Mouse (Mus musculus): Measurements from ENCODE around the gene Itpka. TPM values are rescaled to one million over a fixed set of nuclear protein-coding genes. Genes with fewer than 3 reads are reported as not detected.
"Not testable (repeated sequence)": the region's sequence is repeated elsewhere in the genome, so short reads cannot be mapped to it uniquely, and the experiment has no call there.

Gene Itpka
- polyA plus RNA-seq, 2 experiments, result 0.52 to 0.54 TPM

DNA sequence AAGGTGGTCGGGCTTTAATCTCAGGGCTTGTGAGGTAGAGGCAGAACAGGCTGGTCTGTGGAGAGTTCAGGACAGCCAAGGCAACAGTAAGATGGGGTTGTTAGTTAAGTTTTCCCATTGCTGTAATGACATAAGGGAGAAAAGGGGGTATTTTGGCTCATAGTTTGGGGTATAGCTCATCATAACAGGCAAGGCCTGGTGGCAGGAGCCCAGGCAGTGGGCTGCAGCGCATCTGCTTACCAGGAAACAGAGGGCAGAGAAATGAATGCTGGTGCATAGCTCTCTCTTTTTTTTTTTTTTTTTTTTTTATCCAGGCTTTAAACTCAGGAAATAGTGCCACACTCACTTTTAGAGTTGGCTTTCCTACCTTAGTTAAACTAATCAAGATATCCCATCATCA, 39.0 kb upstream of the Itpka start:
- TF ChIP-seq POLR2A (IDR thresholded peaks at IDR 0.05; ENCODE audit: borderline replicate concordance, extremely low read depth, insufficient read depth, insufficient read length), result no peak
- ATAC-seq (ENCODE audit: low FRiP score, low read depth) (no peak), DNase-seq (ENCODE audit: low spot score) (no peak)
- no peak overlapping the region for H3K4me3 ChIP-seq (replicated peaks; ENCODE audit: low read length)
- H3K9me3 ChIP-seq (ENCODE audit: control insufficient read depth, low read length), result no peaks in the 10 kb centered on the region
- H3K4me1 ChIP-seq (ENCODE audit: control insufficient read depth, insufficient read depth, low read length), result no peaks in the 10 kb centered on the region
- H3K4me2 ChIP-seq (replicated peaks; ENCODE audit: low read depth, low read length, severe bottlenecking), result no peak overlapping the region
- H3K36me3 ChIP-seq (ENCODE audit: control insufficient read depth, insufficient read depth, low read length), result peaks cover 45% of the 10 kb centered on the region
- H3K9ac ChIP-seq (ENCODE audit: low read depth, low read length, severe bottlenecking), result no peak overlapping the region
- no peak overlapping the region for H3K27ac ChIP-seq (replicated peaks; ENCODE audit: low read depth, low read length)
- no peaks in the 10 kb centered on the region for H3K27me3 ChIP-seq (ENCODE audit: control insufficient read depth, insufficient read depth, low read length)
- WGBS, result 92% methylated on average over 2 of the region's 2 CpGs

GRCm38 (mm10) chr2:119707676-119708075, 34.5 kb upstream of the Itpka start:
- Histone ChIP-seq H3K9me3 (ENCODE audit: control insufficient read depth, low read length) (no peaks in the 10 kb centered on the region), H3K27ac (replicated peaks; ENCODE audit: low read depth, low read length) (no peak overlapping the region), H3K36me3 (ENCODE audit: control insufficient read depth, insufficient read depth, low read length) (peaks cover 71% of the 10 kb centered on the region), H3K4me2 (replicated peaks; ENCODE audit: low read depth, low read length, severe bottlenecking) (no peak overlapping the region), H3K9ac (ENCODE audit: low read depth, low read length, severe bottlenecking) (no peak overlapping the region), H3K4me3 (replicated peaks; ENCODE audit: low read length) (no peak overlapping the region), H3K27me3 (ENCODE audit: control insufficient read depth, insufficient read depth, low read length) (no peaks in the 10 kb centered on the region), H3K4me1 (ENCODE audit: control insufficient read depth, insufficient read depth, low read length) (no peaks in the 10 kb centered on the region)
- TF ChIP-seq POLR2A (IDR thresholded peaks at IDR 0.05; ENCODE audit: borderline replicate concordance, extremely low read depth, insufficient read depth, insufficient read length), result no peak
- DNase-seq (ENCODE audit: low spot score) (no peak), ATAC-seq (ENCODE audit: low FRiP score, low read depth) (no peak)
- 89% methylated on average over 3 of the region's 3 CpGs for whole genome bisulfite sequencing

- DNase-seq (ENCODE audit: low spot score), result no peak
- TF ChIP-seq POLR2A (IDR thresholded peaks at IDR 0.05; ENCODE audit: borderline replicate concordance, extremely low read depth, insufficient read depth, insufficient read length), result no peak
- WGBS, result 82% methylated on average over 3 of the region's 3 CpGs
- H3K27me3 ChIP-seq (ENCODE audit: control insufficient read depth, insufficient read depth, low read length), result no peaks in the 10 kb centered on the region
- peaks cover 82% of the 10 kb centered on the region for H3K36me3 ChIP-seq (ENCODE audit: control insufficient read depth, insufficient read depth, low read length)
- H3K27ac ChIP-seq (replicated peaks; ENCODE audit: low read depth, low read length), result no peak overlapping the region
- no peak for ATAC-seq (ENCODE audit: low FRiP score, low read depth)
- H3K9me3 ChIP-seq (ENCODE audit: control insufficient read depth, low read length), result no peaks in the 10 kb centered on the region
- no peak overlapping the region for H3K4me2 ChIP-seq (replicated peaks; ENCODE audit: low read depth, low read length, severe bottlenecking)
- H3K4me1 ChIP-seq (ENCODE audit: control insufficient read depth, insufficient read depth, low read length), result no peaks in the 10 kb centered on the region
- no peak overlapping the region for H3K9ac ChIP-seq (ENCODE audit: low read depth, low read length, severe bottlenecking)
- H3K4me3 ChIP-seq (replicated peaks; ENCODE audit: low read length), result no peak overlapping the region
These were observed 32.1 kb upstream of the Itpka start for GRCm38 (mm10) chr2:119710011-119710410.

DNA sequence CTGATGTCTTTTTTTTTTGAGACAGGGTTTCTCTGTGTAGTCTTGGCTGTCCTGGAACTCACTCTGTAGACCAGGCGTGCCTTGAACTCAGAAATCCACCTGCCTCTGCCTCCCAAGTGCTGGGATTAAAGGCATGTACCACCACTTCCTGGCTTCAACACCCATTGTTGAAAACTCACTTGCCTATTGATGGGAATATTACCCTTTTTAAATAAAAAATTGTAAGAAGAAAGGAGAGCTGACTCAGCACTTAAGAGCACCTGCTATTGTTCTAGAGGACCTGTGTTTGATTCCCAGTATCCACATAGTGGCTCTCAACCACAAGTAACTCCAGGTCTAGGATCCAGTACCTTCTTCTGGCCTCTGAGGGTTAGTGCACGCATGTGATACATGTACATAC, 26.3 kb upstream of the Itpka start:
- H3K27me3 ChIP-seq (ENCODE audit: control insufficient read depth, insufficient read depth, low read length); H3K9ac ChIP-seq (ENCODE audit: low read depth, low read length, severe bottlenecking); H3K27ac ChIP-seq (replicated peaks; ENCODE audit: low read depth, low read length); H3K4me2 ChIP-seq (replicated peaks; ENCODE audit: low read depth, low read length, severe bottlenecking); H3K4me1 ChIP-seq (ENCODE audit: control insufficient read depth, insufficient read depth, low read length); H3K4me3 ChIP-seq (replicated peaks; ENCODE audit: low read length); H3K9me3 ChIP-seq (ENCODE audit: control insufficient read depth, low read length); ATAC-seq (ENCODE audit: low FRiP score, low read depth); DNase-seq (ENCODE audit: low spot score): not testable (repeated sequence)
- peaks cover 84% of the 10 kb centered on the region for H3K36me3 ChIP-seq (ENCODE audit: control insufficient read depth, insufficient read depth, low read length)
- WGBS, result 91% methylated on average over 2 of the region's 2 CpGs

GRCm38 (mm10) chr2:119721070-119721469, 21.1 kb upstream of the Itpka start:
- Histone ChIP-seq H3K9me3 (ENCODE audit: control insufficient read depth, low read length) (no peaks in the 10 kb centered on the region), H3K9ac (ENCODE audit: low read depth, low read length, severe bottlenecking) (no peak overlapping the region), H3K27ac (replicated peaks; ENCODE audit: low read depth, low read length) (no peak overlapping the region), H3K36me3 (ENCODE audit: control insufficient read depth, insufficient read depth, low read length) (peaks cover 88% of the 10 kb centered on the region), H3K4me3 (replicated peaks; ENCODE audit: low read length) (no peak overlapping the region), H3K4me2 (replicated peaks; ENCODE audit: low read depth, low read length, severe bottlenecking) (no peak overlapping the region), H3K27me3 (ENCODE audit: control insufficient read depth, insufficient read depth, low read length) (no peaks in the 10 kb centered on the region), H3K4me1 (ENCODE audit: control insufficient read depth, insufficient read depth, low read length) (no peaks in the 10 kb centered on the region)
- no peak for TF ChIP-seq POLR2A (IDR thresholded peaks at IDR 0.05; ENCODE audit: borderline replicate concordance, extremely low read depth, insufficient read depth, insufficient read length)
- no peak for ATAC-seq (ENCODE audit: low FRiP score, low read depth)
- DNase-seq (ENCODE audit: low spot score), result no peak
- 97% methylated on average over 8 of the region's 8 CpGs for WGBS

GRCm38 (mm10) chr2:119727762-119728416, 14.2 kb upstream of the Itpka start:
- WGBS, result 89% methylated on average over 3 of the region's 3 CpGs
- no peak for TF ChIP-seq POLR2A (IDR thresholded peaks at IDR 0.05; ENCODE audit: borderline replicate concordance, extremely low read depth, insufficient read depth, insufficient read length)
- Histone ChIP-seq H3K27ac (replicated peaks; ENCODE audit: low read depth, low read length) (no peak overlapping the region), H3K4me2 (replicated peaks; ENCODE audit: low read depth, low read length, severe bottlenecking) (no peak overlapping the region), H3K36me3 (ENCODE audit: control insufficient read depth, insufficient read depth, low read length) (peaks cover 94% of the 10 kb centered on the region), H3K4me1 (ENCODE audit: control insufficient read depth, insufficient read depth, low read length) (no peaks in the 10 kb centered on the region), H3K9me3 (ENCODE audit: control insufficient read depth, low read length) (no peaks in the 10 kb centered on the region), H3K27me3 (ENCODE audit: control insufficient read depth, insufficient read depth, low read length) (no peaks in the 10 kb centered on the region), H3K9ac (ENCODE audit: low read depth, low read length, severe bottlenecking) (no peak overlapping the region), H3K4me3 (replicated peaks; ENCODE audit: low read length) (no peak overlapping the region)
- DNase-seq (ENCODE audit: low spot score) (no peak), ATAC-seq (ENCODE audit: low FRiP score, low read depth) (no peak)

All from limb, embryonic 14.5 days (tissue).